In the genomic region with DNA sequence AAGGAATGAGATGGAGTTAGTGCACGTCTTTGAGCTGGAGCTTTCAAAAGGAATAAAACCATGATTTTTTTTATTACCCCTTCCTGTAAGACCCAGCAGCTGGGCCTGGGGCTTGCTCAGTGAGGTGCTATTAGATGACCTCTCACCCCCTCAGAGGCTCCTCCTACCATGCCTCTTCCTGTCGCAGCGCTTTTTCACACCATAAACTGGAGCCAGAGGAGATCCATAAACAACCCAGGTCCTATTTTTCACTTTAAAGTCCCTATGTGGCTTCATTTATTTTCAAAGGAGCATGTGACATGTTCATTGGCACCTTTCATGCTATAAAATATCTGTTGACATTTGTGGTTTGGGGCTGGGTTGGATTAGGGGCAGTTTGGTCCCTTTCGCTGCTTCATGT, we compare ENCODE assay signal across 22 mouse cellular contexts.
"Had no signal": no experiment of that assay in that cellular context is flagged by ENCODE, and none has a peak within 500 bp of the region (broad histone marks: within the 10 kb centered on the region; RNA-seq: fewer than 3 reads in every experiment).

No protein-coding gene starts in this region.

- H3K4me3 ChIP-seq: intestine, embryonic 15.5 days; kidney, embryonic 15.5 days; midbrain, embryonic 12.5 days; myocyte; neural tube, embryonic 13.5 days had no signal

- H3K9ac ChIP-seq: intestine, embryonic 15.5 days; kidney, embryonic 15.5 days; liver, embryonic 14.5 days; liver, postnatal 0 days; lung, embryonic 14.5 days; midbrain, embryonic 12.5 days; neural tube, embryonic 13.5 days had no signal

- H3K9me3 ChIP-seq: intestine, embryonic 15.5 days; kidney, embryonic 15.5 days; midbrain, embryonic 12.5 days; neural tube, embryonic 13.5 days had no signal

- H3K4me2 ChIP-seq: intestine, embryonic 15.5 days; kidney, embryonic 15.5 days; liver, embryonic 11.5 days; lung, embryonic 14.5 days; midbrain, embryonic 12.5 days; neural tube, embryonic 13.5 days had no signal

- H3K36me3 ChIP-seq: intestine, embryonic 15.5 days; kidney, embryonic 15.5 days; midbrain, embryonic 12.5 days; neural tube, embryonic 13.5 days had no signal

- DNase-seq: kidney, adult 11 months; kidney, adult 8-10 months; kidney, postnatal 10 days; kidney, postnatal 36 days; left cerebral cortex, postnatal 4 days; liver, postnatal 0 days; lung, embryonic 14.5 days; retina, postnatal 1 day; right cerebral cortex, postnatal 25 days; thymus, adult 2 months; thymus, postnatal 14 days; thymus, postnatal 4 days had no signal

- H3K4me1 ChIP-seq: intestine, embryonic 15.5 days; midbrain, embryonic 12.5 days had no signal

- H3K27me3 ChIP-seq: intestine, embryonic 15.5 days; kidney, embryonic 15.5 days; midbrain, embryonic 12.5 days; neural tube, embryonic 13.5 days had no signal

- H3K27ac ChIP-seq: intestine, embryonic 15.5 days; kidney, embryonic 15.5 days; liver, embryonic 14.5 days; macrophage; midbrain, embryonic 12.5 days; neural tube, embryonic 13.5 days had no signal

- ATAC-seq: intestine, embryonic 15.5 days; liver, postnatal 0 days; lung, postnatal 0 days; midbrain, embryonic 16.5 days had no signal
